Mouse (Mus musculus): ENCODE results near the gene Entpd5.
A peak's percentile ranks its signal among the peaks of the same experiment; 100 is the strongest.

The Entpd5 gene

GRCm38 (mm10) chr12:84408819-84409507 lies at the start of gene Entpd5, which contains the start of gene Bbof1:
Gene Entpd5, minus strand, starts transcription at chr12:84409029.
Gene Bbof1, plus strand, starts transcription at chr12:84409071.
- peak; percentile 92 for DNase-seq

GRCm38 (mm10) chr12:84456911-84457310 lies 48.1 kb upstream of the Entpd5 start:
- no peak for DNase-seq

- DNase-seq: no peak
Observed at GRCm38 (mm10) chr12:84451801-84452200, 43.0 kb upstream of the Entpd5 start.

- DNase-seq: peak; percentile 100
Observed at GRCm38 (mm10) chr12:84450718-84451646, 42.2 kb upstream of the Entpd5 start, which contains the start of the genes Aldh6a1 and Lin52. Gene Aldh6a1, minus strand, starts transcription at chr12:84451004. Gene Lin52, plus strand, starts transcription at chr12:84451422.

GRCm38 (mm10) chr12:84450351-84450717 lies 41.5 kb upstream of the Entpd5 start:
- DNase-seq: peak; percentile 71

GRCm38 (mm10) chr12:84449887-84450286 lies 41.1 kb upstream of the Entpd5 start:
- no peak for DNase-seq

GRCm38 (mm10) chr12:84448181-84448580 lies 39.4 kb upstream of the Entpd5 start:
- DNase-seq: no peak

GRCm38 (mm10) chr12:84447386-84447785 lies 38.6 kb upstream of the Entpd5 start:
- DNase-seq: no peak

GRCm38 (mm10) chr12:84442526-84442925 lies 33.7 kb upstream of the Entpd5 start:
- DNase-seq: no peak

- no peak for DNase-seq
Observed at GRCm38 (mm10) chr12:84438697-84439096, 29.9 kb upstream of the Entpd5 start.

- no peak for DNase-seq
Observed at GRCm38 (mm10) chr12:84429825-84430224, 21.0 kb upstream of the Entpd5 start.

- no peak for DNase-seq
Observed at GRCm38 (mm10) chr12:84423990-84424389, 15.2 kb upstream of the Entpd5 start.

GRCm38 (mm10) chr12:84417605-84417922 lies 8.7 kb upstream of the Entpd5 start:
- DNase-seq: no peak

- peak; percentile 88 for DNase-seq
Observed at GRCm38 (mm10) chr12:84416834-84417604, 8.2 kb upstream of the Entpd5 start, which contains the start of gene Rnf113a2. Gene Rnf113a2, plus strand, starts transcription at chr12:84417196.

- peak; percentile 59 for DNase-seq
Observed at GRCm38 (mm10) chr12:84407874-84408818, 683 bp downstream of the Entpd5 start.

GRCm38 (mm10) chr12:84407259-84407658 lies 1.6 kb downstream of the Entpd5 start:
- DNase-seq: no peak

- no peak for DNase-seq
Observed at GRCm38 (mm10) chr12:84404541-84404940, 4.3 kb downstream of the Entpd5 start.

- DNase-seq: no peak
Observed at GRCm38 (mm10) chr12:84402923-84403322, 5.9 kb downstream of the Entpd5 start.

GRCm38 (mm10) chr12:84400653-84401052 lies 8.2 kb downstream of the Entpd5 start:
- DNase-seq: no peak

- DNase-seq: no peak
Observed at GRCm38 (mm10) chr12:84400068-84400467, 8.8 kb downstream of the Entpd5 start.

- peak; percentile 27 for DNase-seq
Observed at GRCm38 (mm10) chr12:84399663-84400062, 9.2 kb downstream of the Entpd5 start.

- peak; percentile 12 for DNase-seq
Observed at GRCm38 (mm10) chr12:84399135-84399534, 9.7 kb downstream of the Entpd5 start.
